Mouse (Mus musculus) macrophage (primary cell): ENCODE data around the gene Adamts7. TPM values are rescaled to one million over a fixed set of nuclear protein-coding genes. Genes with fewer than 3 reads are reported as not detected.

Experiments used
- polyA plus RNA-seq: library from polyadenylated mRNA; stranded (reverse); fragments of 250-400 nt; gene quantifications from 3 replicates; pipeline ENCODE4 v1.2.4, GENCODE M21; 2018; ENCODE audit warnings: inconsistent platforms

Gene Adamts7
- polyA plus RNA-seq, 1 experiment from 2014 or later = not detected

Other genes with a start within 250 kb of the Adamts7 start
- gene Ctsh, start 108.9 kb upstream of the Adamts7 start, polyA plus RNA-seq = 421 to 733 TPM (median 673 TPM) in 3 replicates
- gene Morf4l1, start 48.3 kb upstream of the Adamts7 start, polyA plus RNA-seq = 377 to 571 TPM (median 378 TPM) in 3 replicates
- 31.2 to 52.4 TPM (median 52.4 TPM) in 3 replicates for gene Tbc1d2b, start 107.7 kb downstream of the Adamts7 start, polyA plus RNA-seq